Mouse (Mus musculus) midbrain, embryonic 14.5 days (tissue): ENCODE results near the gene Ttc7. TPM values are rescaled to one million over a fixed set of nuclear protein-coding genes. Genes with fewer than 3 reads are reported as not detected.

ENCODE experiments used
- ATAC-seq: fragments of 200-750 bp; cut with Nextera tagmentation; 2 replicates; pipeline ENCODE4 v1.8.0; 2017; ENCODE audit warnings: moderate number of reproducible peaks, moderate library complexity; ENCODE audit not compliant: low FRiP score, low TSS enrichment
- DNase-seq: peaks from one replicate; pipeline ENCODE4 v3.0.0-alpha.2; 2015
- H3K27ac ChIP-seq: fragments of 300-500 bp; sonication (generic); replicated peaks from 2 replicates; pipeline ENCODE4 v1.5.1; 2014; ENCODE audit warnings: mild to moderate bottlenecking, low read depth, low read length, moderate library complexity
- H3K27me3 ChIP-seq: fragments of 300-500 bp; sonication (generic); 2 replicates; pipeline ENCODE4 v1.6.1; 2014; ENCODE audit warnings: low read length, control low read depth, mixed read lengths; ENCODE audit not compliant: control insufficient read depth, insufficient read depth
- H3K36me3 ChIP-seq: fragments of 300-500 bp; sonication (generic); 2 replicates; pipeline ENCODE4 v1.6.1; 2014; ENCODE audit warnings: low read length, control low read depth; ENCODE audit not compliant: control insufficient read depth, insufficient read depth
- H3K4me1 ChIP-seq: fragments of 300-500 bp; sonication (generic); 2 replicates; pipeline ENCODE4 v1.6.1; 2014; ENCODE audit warnings: mild to moderate bottlenecking, antibody characterized with exemption, low read length, control low read depth; ENCODE audit not compliant: control insufficient read depth, insufficient read depth
- H3K4me2 ChIP-seq: fragments of 300-500 bp; sonication (generic); 2 replicates; pipeline ENCODE4 v1.6.1; 2014; ENCODE audit warnings: mild to moderate bottlenecking, low read length, moderate library complexity
- H3K4me3 ChIP-seq: fragments of 300-500 bp; sonication (generic); replicated peaks from 2 replicates; pipeline ENCODE4 v1.5.1; 2014; ENCODE audit warnings: low read depth, low read length
- H3K9ac ChIP-seq: fragments of 300-500 bp; sonication (generic); replicated peaks from 2 replicates; pipeline ENCODE4 v1.6.1; 2014; ENCODE audit warnings: mild to moderate bottlenecking, low read length, moderate library complexity
- H3K9me3 ChIP-seq: fragments of 300-500 bp; sonication (generic); 2 replicates; pipeline ENCODE4 v1.6.1; 2016; ENCODE audit warnings: low read length, control low read depth, mixed read lengths; ENCODE audit not compliant: control insufficient read depth
- WGBS: fragments of 180-500 bp; shearing (Covaris S2); extraction: QIAGEN DNeasy Blood & Tissue Kit; methylation state at CpG from one replicate; pipeline ENCODE4 v1.1.7; 2014; 5-methylcytosine and 5-hydroxymethylcytosine counted together
- polyA plus RNA-seq: library from polyadenylated mRNA; unstranded; fragments of >200 nt; fragmentation: Nextera tagmentation; extraction: Ambion mirVana; gene quantifications from 2 replicates; pipeline ENCODE4 v1.2.1, GENCODE M21; 2014

The Ttc7 gene
- polyA plus RNA-seq, 1 experiment from 2014 or later, result 3.6 TPM

DNA sequence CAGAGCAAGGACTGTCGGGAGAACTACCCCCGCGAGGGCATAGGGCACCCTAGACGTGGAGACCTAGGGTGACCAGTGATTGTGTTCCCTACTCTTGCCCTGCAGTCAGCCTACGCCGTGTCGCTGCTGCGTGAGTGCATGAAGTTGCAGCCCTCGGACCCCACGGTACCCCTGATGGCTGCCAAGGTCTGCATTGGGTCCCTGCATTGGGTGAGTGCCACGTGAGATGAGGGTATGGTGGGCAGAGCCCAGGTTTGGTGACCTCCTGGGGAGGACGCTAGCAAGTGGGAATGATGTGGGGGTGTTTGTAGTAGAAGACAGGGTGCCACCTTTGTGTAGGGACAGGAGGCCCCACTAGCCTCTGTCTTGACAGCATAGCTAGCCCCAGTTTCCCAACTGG, 51.5 kb downstream of the Ttc7 start:
- 97% methylated on average over 12 of the region's 12 CpGs for WGBS
- H3K4me3 ChIP-seq, result no peak overlapping the region
- no peaks in the 10 kb centered on the region for H3K36me3 ChIP-seq
- peaks cover 33% of the 10 kb centered on the region for H3K4me1 ChIP-seq
- H3K27me3 ChIP-seq, result no peaks in the 10 kb centered on the region
- no peak for ATAC-seq
- H3K9ac ChIP-seq, result no peak overlapping the region
- H3K4me2 ChIP-seq, result no peak overlapping the region
- DNase-seq, result no peak
- H3K27ac ChIP-seq, result no peak overlapping the region
- no peaks in the 10 kb centered on the region for H3K9me3 ChIP-seq

GRCm38 (mm10) chr17:87335152-87335551, 52.5 kb downstream of the Ttc7 start:
- DNase-seq (no peak), ATAC-seq (no peak)
- H3K36me3 ChIP-seq, result no peaks in the 10 kb centered on the region; the same call in 1 of the 2 replicates
- peaks cover 27% of the 10 kb centered on the region for H3K4me1 ChIP-seq
- no peak overlapping the region for H3K27ac ChIP-seq
- H3K9ac ChIP-seq, result no peak overlapping the region
- no peaks in the 10 kb centered on the region for H3K9me3 ChIP-seq
- WGBS, result 95% methylated on average over 14 of the region's 14 CpGs
- H3K4me2 ChIP-seq, result no peak overlapping the region
- no peaks in the 10 kb centered on the region for H3K27me3 ChIP-seq
- no peak overlapping the region for H3K4me3 ChIP-seq

DNA sequence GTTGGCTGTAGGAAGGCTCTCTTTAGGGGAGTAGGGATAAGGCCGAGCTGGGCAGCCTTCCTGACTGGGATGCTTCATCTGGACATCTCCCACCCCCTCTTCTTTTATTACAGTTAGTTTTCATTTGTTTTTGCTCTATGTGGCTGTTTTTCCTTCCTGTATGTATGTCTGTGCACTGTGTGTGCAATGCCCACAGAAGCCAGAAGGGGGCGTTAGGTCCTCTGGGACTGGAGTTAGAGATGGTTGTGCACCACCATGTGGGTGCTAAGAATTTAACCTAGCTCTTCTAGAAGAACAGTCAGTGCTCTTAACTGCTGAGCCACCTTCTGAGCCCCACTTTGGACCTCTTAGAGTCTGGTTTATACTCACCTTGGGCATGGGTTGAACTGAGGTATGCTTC, 53.0 kb downstream of the Ttc7 start:
- no peak overlapping the region for H3K4me2 ChIP-seq
- H3K27me3 ChIP-seq, result no peaks in the 10 kb centered on the region
- no peak for ATAC-seq
- H3K9me3 ChIP-seq, result no peaks in the 10 kb centered on the region
- WGBS, result 82% methylated on average over 2 of the region's 2 CpGs
- no peak overlapping the region for H3K27ac ChIP-seq
- no peak for DNase-seq
- H3K4me3 ChIP-seq, result no peak overlapping the region
- H3K4me1 ChIP-seq, result peaks cover 21% of the 10 kb centered on the region
- no peak overlapping the region for H3K9ac ChIP-seq
- H3K36me3 ChIP-seq, result no peaks in the 10 kb centered on the region; the same call in 1 of the 2 replicates

DNA sequence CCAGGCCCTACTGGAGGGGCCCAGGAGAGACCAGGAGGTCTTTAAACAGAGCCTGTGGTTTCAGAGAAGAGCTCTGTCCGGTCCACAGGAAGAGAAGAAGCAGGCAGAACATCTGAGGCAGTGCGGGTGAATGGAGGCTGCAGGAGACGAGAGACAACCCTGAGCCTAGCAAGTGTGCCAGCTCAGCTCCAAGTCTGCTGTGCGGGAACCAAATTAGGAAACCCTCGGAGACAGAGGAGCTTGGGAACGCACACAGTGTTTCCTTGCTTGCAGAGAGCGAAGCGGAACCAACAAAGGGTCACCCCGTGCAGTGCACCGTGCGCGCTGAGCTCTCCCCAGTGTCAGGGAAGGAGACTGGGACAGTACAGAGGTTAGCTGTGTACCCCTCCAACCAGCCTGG, 54.2 kb downstream of the Ttc7 start:
- H3K9me3 ChIP-seq, result no peaks in the 10 kb centered on the region
- DNase-seq, result no peak
- H3K27ac ChIP-seq, result no peak overlapping the region
- no peak overlapping the region for H3K4me2 ChIP-seq
- no peak overlapping the region for H3K4me3 ChIP-seq
- WGBS, result 72% methylated on average over 12 of the region's 12 CpGs
- no peaks in the 10 kb centered on the region; the same call in 1 of the 2 replicates for H3K36me3 ChIP-seq
- no peaks in the 10 kb centered on the region for H3K27me3 ChIP-seq
- H3K4me1 ChIP-seq, result peaks cover 10% of the 10 kb centered on the region
- ATAC-seq, result no peak
- no peak overlapping the region for H3K9ac ChIP-seq

GRCm38 (mm10) chr17:87337683-87338082, 55.0 kb downstream of the Ttc7 start:
- H3K4me1 ChIP-seq, result peaks cover 2% of the 10 kb centered on the region; the same call in 1 of the 2 replicates
- no peaks in the 10 kb centered on the region for H3K9me3 ChIP-seq
- ATAC-seq (no peak), DNase-seq (no peak)
- H3K27ac ChIP-seq, result no peak overlapping the region
- 87% methylated on average over 7 of the region's 7 CpGs for WGBS
- H3K4me2 ChIP-seq, result no peak overlapping the region
- H3K36me3 ChIP-seq, result no peaks in the 10 kb centered on the region; the same call in 1 of the 2 replicates
- no peak overlapping the region for H3K9ac ChIP-seq
- H3K27me3 ChIP-seq, result no peaks in the 10 kb centered on the region
- H3K4me3 ChIP-seq, result no peak overlapping the region

DNA sequence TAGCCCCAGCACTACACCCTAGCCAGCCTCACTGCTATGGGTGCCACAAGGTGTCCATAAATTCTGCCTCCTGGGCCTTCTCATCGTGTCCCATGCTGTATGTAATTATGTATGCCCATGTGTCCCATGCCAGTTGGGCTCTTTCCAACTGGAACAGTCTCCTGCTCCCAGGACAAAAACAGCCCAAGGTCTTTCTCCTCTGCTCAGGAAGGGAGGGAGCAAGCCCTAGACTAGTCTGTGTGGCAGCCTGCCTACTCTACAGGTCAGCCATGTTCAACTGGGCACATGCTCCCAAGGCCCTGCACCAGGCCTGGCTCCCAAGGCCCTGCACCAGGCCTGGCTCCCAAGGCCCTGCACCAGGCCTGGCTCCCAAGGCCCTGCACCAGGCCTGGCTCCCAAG, 56.4 kb downstream of the Ttc7 start:
- DNase-seq (no peak), ATAC-seq (no peak)
- H3K4me3 ChIP-seq, result no peak overlapping the region
- H3K4me1 ChIP-seq, result no peaks in the 10 kb centered on the region
- no peaks in the 10 kb centered on the region for H3K27me3 ChIP-seq
- WGBS, result 83% methylated on average over 1 of the region's 1 CpGs
- no peak overlapping the region for H3K4me2 ChIP-seq
- H3K9me3 ChIP-seq, result no peaks in the 10 kb centered on the region
- no peak overlapping the region for H3K9ac ChIP-seq
- no peaks in the 10 kb centered on the region; the same call in 1 of the 2 replicates for H3K36me3 ChIP-seq
- no peak overlapping the region for H3K27ac ChIP-seq

DNA sequence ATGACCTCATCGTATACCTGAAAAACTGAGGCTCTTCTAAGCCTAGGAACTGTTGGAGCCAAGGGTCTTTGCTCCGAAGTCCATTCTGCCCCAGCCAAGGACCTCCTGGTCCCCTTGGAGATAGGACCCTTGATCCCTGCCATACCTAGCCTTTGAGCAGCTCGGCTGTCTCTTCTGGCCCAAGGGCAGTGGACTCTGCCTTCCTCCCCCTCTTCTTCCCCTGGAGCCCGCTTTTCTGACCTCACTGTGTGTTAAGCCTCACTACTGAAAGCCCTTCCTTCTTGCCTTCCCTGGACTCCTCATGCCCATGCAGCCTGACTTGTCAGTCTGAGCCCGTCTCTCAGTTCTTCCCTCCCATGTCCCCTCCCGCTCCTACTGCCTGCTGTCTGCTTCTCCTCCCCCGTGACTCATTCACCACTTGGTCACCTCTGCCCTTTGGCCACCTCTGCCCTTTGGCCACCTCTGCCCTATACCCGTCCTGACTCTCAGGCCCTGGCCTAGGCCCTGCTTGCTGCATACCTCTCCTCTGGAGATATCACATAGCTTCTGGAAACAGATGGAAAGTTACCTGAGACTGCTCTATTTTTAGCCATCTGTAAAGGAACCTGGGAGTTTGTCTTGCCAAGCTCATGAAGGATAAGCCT, 60.5 kb downstream of the Ttc7 start:
- DNase-seq (no peak), ATAC-seq (no peak)
- no peak overlapping the region for H3K9ac ChIP-seq
- H3K4me2 ChIP-seq, result no peak overlapping the region
- no peak overlapping the region for H3K27ac ChIP-seq
- H3K36me3 ChIP-seq, result no peaks in the 10 kb centered on the region; the same call in 1 of the 2 replicates
- 68% methylated on average over 8 of the region's 8 CpGs for WGBS
- no peaks in the 10 kb centered on the region for H3K4me1 ChIP-seq
- no peaks in the 10 kb centered on the region for H3K27me3 ChIP-seq
- H3K9me3 ChIP-seq, result no peaks in the 10 kb centered on the region
- H3K4me3 ChIP-seq, result no peak overlapping the region

DNA sequence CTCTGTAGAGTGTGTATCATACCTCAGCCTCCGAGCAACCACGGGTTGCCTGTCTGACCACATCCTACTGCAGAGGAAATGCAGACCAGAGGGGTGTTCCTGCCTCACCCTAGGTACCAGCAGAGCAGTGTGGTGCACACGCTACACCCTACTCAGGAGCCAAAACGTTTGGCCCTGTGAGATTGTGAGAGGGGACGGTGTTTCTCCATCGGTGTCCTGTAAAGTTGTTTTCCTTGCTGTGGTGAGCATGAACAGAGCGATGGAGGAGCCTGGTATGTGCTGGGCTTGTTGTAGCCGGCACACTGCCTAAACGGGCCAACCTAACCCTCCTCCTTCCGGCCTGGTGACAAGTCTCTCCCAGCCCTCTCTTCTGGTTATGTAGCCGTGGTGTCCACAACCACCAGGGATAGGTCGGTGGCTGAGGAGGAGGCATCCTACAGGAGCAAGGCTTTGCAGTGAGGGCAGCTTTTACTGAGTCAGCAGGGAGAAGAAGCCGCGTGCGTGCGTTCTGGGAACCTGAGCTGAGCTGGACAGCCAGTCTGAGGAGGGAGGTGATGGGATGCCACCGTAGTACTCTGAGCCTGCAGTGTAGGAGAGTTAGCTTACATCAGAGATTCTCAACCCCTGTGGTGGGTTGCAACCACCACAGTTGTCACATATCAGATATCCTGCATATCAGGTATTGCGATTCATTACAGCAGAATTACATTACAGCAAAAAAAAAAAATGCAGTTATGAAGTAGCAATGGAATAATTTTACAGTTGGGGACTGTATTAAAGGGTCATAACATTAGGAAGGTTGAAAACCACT, 62.0 kb downstream of the Ttc7 start:
- DNase-seq (no peak), ATAC-seq (no peak)
- Histone ChIP-seq H3K9ac (no peak overlapping the region), H3K9me3 (no peaks in the 10 kb centered on the region), H3K36me3 (no peaks in the 10 kb centered on the region; the same call in 1 of the 2 replicates), H3K4me3 (no peak overlapping the region), H3K27me3 (no peaks in the 10 kb centered on the region), H3K4me1 (no peaks in the 10 kb centered on the region), H3K4me2 (no peak overlapping the region), H3K27ac (no peak overlapping the region)
- 77% methylated on average over 18 of the region's 18 CpGs for WGBS

DNA sequence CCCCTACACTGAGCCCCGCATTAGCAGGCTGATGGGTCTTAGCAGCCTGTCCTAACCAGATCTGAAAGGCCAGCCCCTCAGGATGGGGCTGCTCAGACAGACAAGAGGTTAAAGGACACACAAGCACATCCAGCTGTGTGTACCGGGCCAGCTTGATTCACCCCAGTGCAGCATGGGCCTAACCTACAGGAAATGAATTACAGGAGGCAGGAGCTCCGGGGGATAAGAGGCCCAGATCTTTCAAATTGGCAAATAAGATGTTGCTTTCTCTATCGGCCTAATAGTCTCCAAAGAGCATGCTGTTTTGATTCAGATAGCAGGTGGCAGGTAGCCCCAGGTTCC, 62.5 kb downstream of the Ttc7 start:
- no peaks in the 10 kb centered on the region for H3K9me3 ChIP-seq
- H3K4me3 ChIP-seq, result no peak overlapping the region
- no peak overlapping the region for H3K9ac ChIP-seq
- no peaks in the 10 kb centered on the region for H3K4me1 ChIP-seq
- WGBS, result 59% methylated on average over 4 of the region's 4 CpGs
- no peaks in the 10 kb centered on the region; the same call in 1 of the 2 replicates for H3K36me3 ChIP-seq
- H3K27ac ChIP-seq, result no peak overlapping the region
- ATAC-seq (no peak), DNase-seq (no peak)
- no peak overlapping the region for H3K4me2 ChIP-seq
- no peaks in the 10 kb centered on the region for H3K27me3 ChIP-seq
